In genomic region chr5:73442176-73442575, GRCm38 (mm10) we compare ENCODE assay signal across 22 mouse cellular contexts. TPM values are rescaled to one million over a fixed set of nuclear protein-coding genes. Genes with fewer than 3 reads are reported as not detected.
DNase-seq lines count a peak whose midpoint lies in the region; ATAC-seq and TF ChIP-seq lines count a peak whose summit lies in the region.
"Had no signal": no experiment of that assay in that cellular context is flagged by ENCODE, and none has a peak within 500 bp of the region (broad histone marks: within the 10 kb centered on the region; RNA-seq: fewer than 3 reads in every experiment).

No protein-coding gene starts in this region.

- no peak for TF ChIP-seq CTCF in CH12.LX (conservative IDR thresholded peaks at IDR 0.05 in 1 of 2, IDR thresholded peaks at IDR 0.05 in 1 of 2; ENCODE audit: low read depth in 2 of 2, low read length in 2 of 2)

- no peak for TF ChIP-seq RAD21 in CH12.LX (IDR thresholded peaks at IDR 0.05; ENCODE audit: low read depth, low read length)

- no peak overlapping the region for H3K4me3 ChIP-seq in kidney, embryonic 15.5 days (replicated peaks)
- H3K4me3 ChIP-seq in CH12.LX (replicated peaks in 1 of 3; ENCODE audit: low read depth in 2 of 3, low read length in 2 of 3, poor library complexity in 1 of 3) (no peak overlapping the region), myocyte (no peak overlapping the region)
- H3K4me3 ChIP-seq: forebrain, embryonic 15.5 days; heart, embryonic 13.5 days; hindbrain, embryonic 12.5 days had no signal

- no peak for TF ChIP-seq EP300 in CH12.LX (IDR thresholded peaks at IDR 0.05; ENCODE audit: low read length)

- no peaks in the 10 kb centered on the region for H3K27me3 ChIP-seq in kidney, embryonic 15.5 days
- H3K27me3 ChIP-seq in CH12.LX (replicated peaks) = peaks cover 4% of the 10 kb centered on the region
- peaks cover 34% of the 10 kb centered on the region for H3K27me3 ChIP-seq in myocyte (ENCODE audit: control insufficient read depth, insufficient read depth, insufficient read length)
- H3K27me3 ChIP-seq: forebrain, embryonic 15.5 days; heart, embryonic 13.5 days; hindbrain, embryonic 12.5 days had no signal

- no peak overlapping the region for H3ac ChIP-seq in myocyte (ENCODE audit: control insufficient read depth, insufficient read length)

- H3K9me3 ChIP-seq in kidney, embryonic 15.5 days (replicated peaks) = no peaks in the 10 kb centered on the region
- no peaks in the 10 kb centered on the region for H3K9me3 ChIP-seq in CH12.LX (replicated peaks; ENCODE audit: low read length)
- H3K9me3 ChIP-seq: forebrain, embryonic 15.5 days; heart, embryonic 13.5 days; hindbrain, embryonic 12.5 days had no signal

- 0 out of 2 replicates have a peak, but pooled peaks have one; percentile 31 for ATAC-seq in frontal cortex, adult (ENCODE audit: low TSS enrichment)
- 0 out of 2 replicates have a peak, but pooled peaks have one; percentile 22 for ATAC-seq in kidney, embryonic 15.5 days (replicated peaks; ENCODE audit: low FRiP score)
- ATAC-seq: forebrain, embryonic 15.5 days; hindbrain, embryonic 16.5 days; inflammation-experienced regulatory T-cells, adult 6 months had no signal

- TF ChIP-seq POLR2A in CH12.LX (IDR thresholded peaks at IDR 0.05; ENCODE audit: low read depth, low read length) (no peak), myocyte (IDR thresholded peaks at IDR 0.05; ENCODE audit: insufficient read length, low read depth) (no peak)

- peak overlapping the region; percentile 41 for H3K4me2 ChIP-seq in kidney, embryonic 15.5 days
- H3K4me2 ChIP-seq in CH12.LX (ENCODE audit: insufficient read depth, low read depth, poor library complexity, severe bottlenecking) (peak overlapping the region; percentile 37; the same call in 1 of the 2 replicates), myocyte (ENCODE audit: low read depth) (peak overlapping the region; percentile 61)
- H3K4me2 ChIP-seq: forebrain, embryonic 15.5 days; heart, embryonic 13.5 days; hindbrain, embryonic 12.5 days had no signal

- H3K27ac ChIP-seq in kidney, embryonic 15.5 days = no peak overlapping the region
- no peak overlapping the region for H3K27ac ChIP-seq in CH12.LX (ENCODE audit: insufficient read depth, low read depth)
- H3K27ac ChIP-seq: forebrain, embryonic 15.5 days; heart, embryonic 13.5 days; hindbrain, embryonic 12.5 days had no signal

- H3K4me1 ChIP-seq in kidney, embryonic 15.5 days = peaks cover 8% of the 10 kb centered on the region; the same call in 1 of the 2 replicates
- H3K4me1 ChIP-seq in CH12.LX (ENCODE audit: control insufficient read depth in 1 of 2, insufficient read depth in 2 of 2) = peaks cover 0 to 11% of the 10 kb centered on the region in 2 experiments; a peak in 1 of 4 replicates
- H3K4me1 ChIP-seq: forebrain, embryonic 15.5 days; heart, embryonic 13.5 days had no signal

- in situ Hi-C loops in CH12.LX (cut with MboI; ENCODE audit: low pct_ligation_motif_present, low pct_unique_long_range_greater_than_20kb, low sequenced_read_pairs) = no loop called here

- H3K36me3 ChIP-seq in kidney, embryonic 15.5 days = no peaks in the 10 kb centered on the region
- H3K36me3 ChIP-seq in CH12.LX (replicated peaks in 1 of 2; ENCODE audit: control insufficient read depth in 1 of 2, insufficient read depth in 1 of 2, low read length in 1 of 2) (no peaks in the 10 kb centered on the region), myocyte (ENCODE audit: control insufficient read depth, insufficient read depth) (no peaks in the 10 kb centered on the region)
- H3K36me3 ChIP-seq: forebrain, embryonic 15.5 days; heart, embryonic 13.5 days; hindbrain, embryonic 12.5 days had no signal

- no peak overlapping the region for H3K9ac ChIP-seq in kidney, embryonic 15.5 days
- no peak overlapping the region for H3K9ac ChIP-seq in CH12.LX (ENCODE audit: insufficient read depth, low read depth)
- H3K9ac ChIP-seq: forebrain, embryonic 15.5 days; heart, embryonic 13.5 days; hindbrain, embryonic 12.5 days had no signal

- H3K79me2 ChIP-seq in CH12.LX (replicated peaks; ENCODE audit: control insufficient read depth, extremely low read depth, insufficient read depth, poor library complexity, severe bottlenecking) (no peaks in the 10 kb centered on the region), myocyte (ENCODE audit: control insufficient read depth, insufficient read depth) (no peaks in the 10 kb centered on the region)

- 45% methylated on average over 9 of the region's 9 CpGs for WGBS in kidney, embryonic 15.5 days

- DNase-seq in frontal cortex, postnatal 25 days (ENCODE audit: low spot score in 2 of 2) = no peak
- DNase-seq in kidney, postnatal 14 days = no peak
- DNase-seq in CH12.LX (ENCODE audit: extremely low read depth) = no peak
- DNase-seq in neural tube, embryonic 10.5 days (ENCODE audit: extremely low spot score, low spot score) = no peak
- no peak for DNase-seq in thymus, postnatal 25 days
- DNase-seq: adrenal gland, postnatal 14 days; cerebellum, adult 18-20 months; cerebellum, adult 9-11 months; cerebellum, postnatal 36 days; gastrocnemius, postnatal 36 days; heart, adult 11 months; heart, postnatal 4 days had no signal

- dilution Hi-C loops in CH12.LX (cut with MboI; ENCODE audit: extremely low pct_ligation_motif_present, extremely low pct_unique_long_range_greater_than_20kb, low sequenced_read_pairs) = no loop called here

TF ChIP-seq in CH12.LX, 34 proteins besides CTCF, POLR2A, EP300 and RAD21:
- TF ChIP-seq SIN3A (IDR thresholded peaks at IDR 0.05; ENCODE audit: low read length) (no peak), ETS1 (conservative IDR thresholded peaks at IDR 0.05; ENCODE audit: low read depth, low read length) (no peak), IRF4 (IDR thresholded peaks at IDR 0.05; ENCODE audit: low read depth, low read length) (no peak), USF2 (conservative IDR thresholded peaks at IDR 0.05; ENCODE audit: low read depth, low read length) (no peak), HCFC1 (IDR thresholded peaks at IDR 0.05; ENCODE audit: low read depth, low read length) (no peak), E2F4 (IDR thresholded peaks at IDR 0.05; ENCODE audit: insufficient replicate concordance, low read depth, low read length) (no peak), NELFE (IDR thresholded peaks at IDR 0.05; ENCODE audit: low read depth, low read length) (no peak), MYC (IDR thresholded peaks at IDR 0.05; ENCODE audit: low read depth, low read length) (no peak), JUN (IDR thresholded peaks at IDR 0.05; ENCODE audit: insufficient read depth, low read depth, low read length) (no peak), POLR2AphosphoS2 (IDR thresholded peaks at IDR 0.05; ENCODE audit: low read depth, low read length) (no peak), PAX5 (IDR thresholded peaks at IDR 0.05; ENCODE audit: low read length) (no peak), ZKSCAN1 (IDR thresholded peaks at IDR 0.05; ENCODE audit: borderline replicate concordance, low read depth, low read length) (no peak)

TF ChIP-seq in myocyte, 11 proteins besides CTCF, POLR2A, EP300 and RAD21:
- peak in 1 of 3 experiments; percentile 57 for TF ChIP-seq MYOD1 (IDR thresholded peaks at IDR 0.05; ENCODE audit: control insufficient read depth in 1 of 3, insufficient read length in 2 of 3, low read depth in 2 of 3)
- no peak for TF ChIP-seq SRF (IDR thresholded peaks at IDR 0.05; ENCODE audit: control insufficient read depth, insufficient read length, low read depth)
- peak in 1 of 3 experiments; percentile 35 for TF ChIP-seq MYOG (IDR thresholded peaks at IDR 0.05; ENCODE audit: control insufficient read depth in 1 of 3, insufficient read depth in 1 of 3, insufficient read length in 2 of 3, low read depth in 2 of 3)
- no peak for TF ChIP-seq CEBPB (IDR thresholded peaks at IDR 0.05; ENCODE audit: insufficient read depth, poor library complexity, severe bottlenecking)
TF ChIP-seq in myocyte: peak in this region for 2.

RNA-seq across cellular contexts. Expression of gene Cwh43, which starts 36.3 kb away (rescaled TPM):
- 0.27 and 0.57 TPM in 2 replicates for polyA plus RNA-seq in kidney, embryonic 15.5 days (2015; fragmentation: Nextera tagmentation; extraction: Ambion mirVana)
- total RNA-seq in CH12.LX (2012; rRNA removed) (not detected in 2 replicates), CH12.LX (2014; rRNA removed) (not detected in 2 replicates)
- polyA plus RNA-seq in CH12.LX (2012; ENCODE audit: insufficient read length, low read depth) (not detected in 2 replicates), myocyte (2012; fragmentation: generic; extraction: Trizol) (0.02 TPM)
- total RNA-seq: adrenal gland, postnatal 14 days; gastrocnemius, adult 8-10 months; gastrocnemius, postnatal 36 days; heart, postnatal 4 days had no signal
- polyA plus RNA-seq: forebrain, embryonic 11.5 days; heart, embryonic 13.5 days; hindbrain, embryonic 12.5 days; inflammation-experienced regulatory T-cells, adult 6 months had no signal

RNA-seq across cellular contexts. Expression of gene Dcun1d4, which starts 38.6 kb away (rescaled TPM):
- polyA plus RNA-seq in kidney, embryonic 15.5 days (2015; fragmentation: Nextera tagmentation; extraction: Ambion mirVana) = 22.8 and 24.7 TPM in 2 replicates
- total RNA-seq in CH12.LX (2012; rRNA removed) (1.4 and 1.5 TPM in 2 replicates), CH12.LX (2014; rRNA removed) (1.7 and 2.2 TPM in 2 replicates)
- polyA plus RNA-seq in CH12.LX (2012; ENCODE audit: insufficient read length, low read depth) (3.3 and 3.9 TPM in 2 replicates), myocyte (2012; fragmentation: generic; extraction: Trizol) (5.3 TPM)
